Mouse (Mus musculus) left cerebral cortex, adult 2 months (tissue): Measurements from ENCODE around the gene Nanp. TPM values are rescaled to one million over a fixed set of nuclear protein-coding genes. Genes with fewer than 3 reads are reported as not detected.

Experiments used
- DNase-seq, 2 experiments: peaks; one replicate each; pipeline ENCODE4 v3.0.0; 2021 to 2022; ENCODE audit warnings: low spot score in 2 of 2, mixed read lengths in 1 of 2; ENCODE audit errors: extremely low spot score in 1 of 2
- H3K27ac ChIP-seq: fragments of 200-600 bp; 2 replicates; pipeline ENCODE4 v1.8.1; 2022
- H3K4me3 ChIP-seq: fragments of 200-600 bp; 2 replicates; pipeline ENCODE4 v1.8.1; 2022
- CTCF ChIP-seq: fragments of 200-600 bp; IDR thresholded peaks from 2 replicates; pipeline ENCODE4 v1.8.1; 2022; ENCODE audit warnings: antibody characterized with exemption, mild to moderate bottlenecking, moderate library complexity
- intact Hi-C: fragments of 180-260 bp; cut with DNase I; formaldehyde crosslinking; loops from one replicate; pipeline ENCODE4 v1.15.1; 2025
- total RNA-seq, 2 experiments: library from RNA; stranded (reverse); gene quantifications; 2 replicates each; pipeline ENCODE4 v1.2.3; 2021

The Nanp gene
- total RNA-seq, 2 experiments from 2014 or later, result 18.6 to 27.6 TPM

DNA sequence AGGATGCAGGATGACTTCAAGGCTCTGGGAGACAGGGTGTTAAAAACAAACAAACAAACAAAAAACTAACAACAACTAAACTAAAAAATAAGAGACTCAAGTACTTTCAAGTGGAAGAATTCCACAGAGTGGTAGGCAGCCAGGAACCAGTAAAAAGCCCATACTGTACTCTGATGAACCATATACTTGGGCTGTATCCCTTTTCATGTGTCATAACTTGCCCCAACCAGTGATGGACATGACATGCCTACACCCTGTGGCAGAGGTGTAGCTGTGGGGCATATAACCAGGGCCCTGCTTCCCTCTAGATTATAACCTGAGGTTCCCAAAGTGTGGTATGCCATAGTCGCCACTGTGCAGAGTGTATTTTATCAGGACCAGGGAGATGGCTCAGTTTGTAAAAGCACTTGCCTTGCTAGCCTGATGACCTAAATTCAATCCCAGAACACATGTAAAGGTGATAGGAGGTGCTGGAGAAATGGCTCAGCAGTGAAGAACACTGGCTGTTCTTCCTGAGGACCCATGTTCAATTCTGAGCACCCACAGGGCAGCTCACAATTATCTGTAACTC, 29.6 kb downstream of the Nanp start:
- intact Hi-C loops, result loop anchor here (10.0 kb wide), 3 partner anchors 255 to 875 kb away; partner anchors contain the start of genes Apmap and Zfp120
- DNase-seq, result no peak
- Histone ChIP-seq H3K27ac (no peak overlapping the region), H3K4me3 (peak overlapping the region; percentile 76)
- TF ChIP-seq CTCF, result no peak

- H3K4me3 ChIP-seq, result peak overlapping the region; percentile 76
- intact Hi-C loops, result loop anchor here (10.0 kb wide), 3 partner anchors 254 to 874 kb away; partner anchors contain the start of genes Apmap and Zfp120
- no peak overlapping the region; the same call in 1 of the 2 replicates for H3K27ac ChIP-seq
- peak; percentile 70 to 76 for DNase-seq
- no peak for TF ChIP-seq CTCF
Measured at GRCm38 (mm10) chr2:151008939-151009509, 30.2 kb downstream of the Nanp start.

DNA sequence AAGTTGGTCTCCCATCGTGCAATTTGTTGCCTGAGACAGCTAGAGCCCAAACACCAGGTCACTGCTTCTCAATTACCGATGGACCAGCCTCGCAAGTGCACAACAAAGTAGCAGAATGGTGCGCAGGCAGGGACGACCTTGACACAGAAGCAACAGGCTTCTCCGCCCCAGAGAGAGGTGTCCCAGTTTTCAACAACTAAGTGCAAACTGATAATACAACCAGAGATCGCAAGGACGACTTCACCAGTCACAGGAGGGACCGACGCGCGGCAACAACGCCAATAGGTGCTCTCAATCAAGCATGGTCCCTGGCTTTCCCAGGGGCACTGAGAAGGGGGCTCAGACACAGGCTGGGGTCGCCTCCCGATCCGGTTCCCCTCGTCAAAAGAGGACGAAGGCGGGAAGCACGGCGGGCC, 30.7 kb downstream of the Nanp start:
- no peak for DNase-seq
- Histone ChIP-seq H3K4me3 (peak overlapping the region; percentile 76), H3K27ac (no peak overlapping the region)
- intact Hi-C loops, result loop anchor here (10.0 kb wide), 3 partner anchors 254 to 874 kb away; partner anchors contain the start of genes Apmap and Zfp120
- no peak for TF ChIP-seq CTCF

DNA sequence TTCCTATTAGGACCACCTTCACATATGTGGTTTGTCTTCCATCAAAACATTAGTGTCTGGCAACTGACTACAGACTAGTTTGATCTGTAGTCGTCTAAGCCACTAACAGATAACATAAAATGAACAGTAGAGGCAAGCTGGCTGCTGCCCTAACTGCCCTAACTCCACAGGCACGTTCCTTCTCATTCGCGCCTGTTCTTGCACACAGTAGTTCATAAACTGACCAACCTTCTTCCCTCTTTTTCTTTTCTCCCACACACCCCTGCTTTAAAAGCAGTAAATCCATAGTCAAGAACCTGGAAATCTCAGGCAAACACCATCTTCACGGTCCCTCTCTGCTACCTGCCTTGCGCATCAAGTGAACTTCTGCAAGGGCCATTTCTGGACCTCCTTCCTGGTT, 31.2 kb downstream of the Nanp start:
- Histone ChIP-seq H3K27ac (no peak overlapping the region), H3K4me3 (no peak overlapping the region)
- no peak for DNase-seq
- no peak for TF ChIP-seq CTCF
- intact Hi-C loops, result loop anchor here (10.0 kb wide), 3 partner anchors 253 to 873 kb away; partner anchors contain the start of genes Apmap and Zfp120

DNA sequence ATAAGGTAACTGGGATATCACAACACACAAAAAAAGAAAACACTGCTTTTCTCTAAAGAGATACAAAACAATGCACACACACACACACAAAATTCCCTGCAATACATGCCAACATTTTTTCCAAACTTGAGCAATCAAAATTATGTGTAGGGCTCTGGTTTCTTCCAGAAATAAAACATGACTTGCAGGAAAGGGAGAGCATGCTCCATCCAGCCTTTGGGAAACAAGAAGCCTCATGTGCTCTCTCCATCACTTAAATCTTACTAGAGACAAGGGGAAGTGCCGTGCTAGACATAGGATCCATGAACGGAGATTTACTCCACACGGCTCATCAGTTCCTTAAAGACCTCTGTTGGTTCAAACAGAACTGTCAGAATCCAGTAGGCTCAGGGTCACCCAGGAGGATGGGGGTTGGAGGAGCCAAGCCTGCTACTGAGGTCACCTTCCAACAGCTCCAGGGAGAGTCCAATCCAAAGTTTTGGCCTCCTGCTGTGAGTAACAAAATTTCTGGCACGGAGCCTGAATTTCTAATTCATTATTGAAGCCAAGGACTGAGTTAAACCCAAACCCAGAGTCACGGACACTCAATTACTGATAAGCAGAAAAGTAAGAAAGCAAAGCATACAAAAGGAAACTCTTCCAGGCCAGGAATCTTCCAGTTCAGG, 32.8 kb downstream of the Nanp start:
- no peak for TF ChIP-seq CTCF
- DNase-seq, result no peak
- no peak overlapping the region for H3K4me3 ChIP-seq
- no peak overlapping the region for H3K27ac ChIP-seq
- intact Hi-C loops, result loop anchor here (10.0 kb wide), 3 partner anchors 252 to 872 kb away; partner anchors contain the start of genes Apmap and Zfp120

GRCm38 (mm10) chr2:151004390-151004789, 34.8 kb downstream of the Nanp start:
- Histone ChIP-seq H3K4me3 (no peak overlapping the region), H3K27ac (no peak overlapping the region)
- TF ChIP-seq CTCF, result no peak
- DNase-seq, result no peak
- intact Hi-C loops, result loop anchor here (5.0 to 10.0 kb wide), 5 partner anchors 102 to 870 kb away; partner anchors contain the start of genes Abhd12, Apmap and Zfp120

- Histone ChIP-seq H3K27ac (no peak overlapping the region), H3K4me3 (no peak overlapping the region)
- no peak for TF ChIP-seq CTCF
- intact Hi-C loops, result loop anchor here (5.0 to 10.0 kb wide), 5 partner anchors 101 to 869 kb away; partner anchors contain the start of genes Abhd12, Apmap and Zfp120
- DNase-seq, result no peak
Measured at GRCm38 (mm10) chr2:151003796-151004195, 35.4 kb downstream of the Nanp start.

GRCm38 (mm10) chr2:151001619-151002175, 37.5 kb downstream of the Nanp start:
- no peak for TF ChIP-seq CTCF
- DNase-seq, result no peak
- no peak overlapping the region for H3K27ac ChIP-seq

DNA sequence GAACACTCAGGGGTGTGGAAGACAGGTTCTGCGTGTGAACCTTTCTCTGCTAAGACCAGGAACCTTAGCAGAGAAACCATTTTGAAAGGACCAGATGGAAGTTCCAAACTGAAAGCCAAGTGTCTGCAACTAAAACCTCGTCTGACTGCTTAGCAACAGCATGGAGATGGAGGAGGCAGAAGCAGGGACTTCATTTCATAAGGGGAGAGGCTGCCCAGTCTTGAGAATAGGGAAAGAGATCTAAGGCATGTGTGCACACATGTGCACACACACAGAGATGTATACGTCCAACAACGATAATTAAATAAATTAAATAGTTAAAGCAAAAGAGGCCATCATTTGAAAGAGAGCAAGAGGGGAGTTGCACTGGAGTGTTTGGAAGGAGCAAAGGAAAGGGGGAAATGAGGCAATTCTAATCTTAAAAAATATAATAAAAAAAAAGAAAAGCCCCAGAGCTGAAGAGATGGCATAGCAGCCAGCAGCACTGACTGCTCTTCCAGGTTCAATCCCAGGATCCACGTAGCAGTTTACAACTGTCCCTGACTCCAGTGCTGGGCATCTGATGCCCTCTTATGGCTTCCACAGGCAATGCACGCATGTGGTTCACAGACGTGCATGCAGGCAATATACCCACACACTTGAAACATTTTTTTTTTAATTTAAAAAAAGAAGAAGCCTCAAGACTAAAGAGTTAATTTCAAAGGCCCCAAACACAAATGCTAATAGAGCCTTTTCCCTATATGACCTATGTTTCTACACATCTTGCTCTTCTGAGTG, 38.6 kb downstream of the Nanp start:
- Histone ChIP-seq H3K27ac (no peak overlapping the region), H3K4me3 (no peak overlapping the region)
- DNase-seq, result peak; percentile 50 to 61
- intact Hi-C loops, result loop anchor here (1.0 to 10.0 kb wide), 6 partner anchors 98 to 866 kb away; partner anchors contain the start of genes Abhd12, Apmap and Zfp120
- TF ChIP-seq CTCF, result peak; percentile 78

More at GRCm38 (mm10) chr2:151001619-151002175, 37.5 kb downstream of the Nanp start:
- intact Hi-C loops, result loop anchor here (1.0 to 10.0 kb wide), 6 partner anchors 99 to 867 kb away; partner anchors contain the start of genes Abhd12, Apmap and Zfp120
- H3K4me3 ChIP-seq, result no peak overlapping the region

DNA sequence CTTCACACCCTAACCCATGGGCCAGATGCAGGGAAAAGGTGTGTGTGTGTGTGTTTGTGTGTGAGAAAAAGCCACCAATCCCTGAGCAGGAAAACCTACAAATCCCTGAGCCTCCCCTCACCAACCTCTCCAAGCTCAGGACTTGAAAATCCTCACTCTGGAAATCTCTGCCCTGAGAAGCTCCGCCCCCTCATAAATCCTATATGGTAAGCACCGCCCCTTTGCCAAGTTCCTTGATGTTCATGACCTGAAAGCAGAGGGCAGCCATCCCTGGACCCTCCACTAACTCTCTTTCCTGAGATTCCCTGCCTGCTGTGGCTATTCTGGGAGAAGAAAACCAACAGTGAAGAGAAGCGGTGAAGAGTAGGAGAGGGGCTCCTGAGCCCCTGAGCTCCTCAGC, 40.2 kb downstream of the Nanp start:
- Histone ChIP-seq H3K4me3 (no peak overlapping the region), H3K27ac (no peak overlapping the region)
- DNase-seq, result no peak
- TF ChIP-seq CTCF, result no peak
- intact Hi-C loops, result loop anchor here (5.0 kb wide), 1 partner anchor 157 kb away; no protein-coding TSS in a partner anchor

DNA sequence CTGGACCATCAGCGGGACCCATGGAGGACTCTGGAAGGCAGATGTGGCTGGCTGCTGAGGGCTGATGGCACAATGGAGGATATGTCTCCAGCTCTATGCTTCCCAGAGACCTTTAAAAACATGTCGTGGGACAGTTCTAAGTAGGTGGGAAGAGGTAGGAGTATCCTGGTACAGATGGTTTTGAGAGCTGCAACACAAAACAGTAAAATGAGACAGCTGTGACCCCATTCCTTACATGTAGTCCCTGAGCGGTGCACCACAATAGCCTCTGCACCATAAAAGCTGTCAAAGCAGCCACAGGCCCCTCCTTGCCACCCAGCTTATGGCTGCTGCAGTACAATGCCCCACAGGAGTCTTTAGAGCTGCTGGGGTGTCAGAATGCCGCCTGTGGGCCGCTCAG, 41.6 kb downstream of the Nanp start:
- no peak overlapping the region for H3K4me3 ChIP-seq
- no peak for TF ChIP-seq CTCF
- peak overlapping the region; percentile 16; the same call in 1 of the 2 replicates for H3K27ac ChIP-seq
- no peak for DNase-seq
- intact Hi-C loops, result loop anchor here (5.0 kb wide), 1 partner anchor 155 kb away; no protein-coding TSS in a partner anchor
